Mouse (Mus musculus) gastrocnemius, adult 2 months (tissue): ENCODE measurements around the gene Ece1. TPM values are rescaled to one million over a fixed set of nuclear protein-coding genes. Genes with fewer than 3 reads are reported as not detected.

Experiments
- DNase-seq: peaks from one replicate; pipeline ENCODE4 v3.0.0; 2022
- H3K27ac ChIP-seq: fragments of 200-600 bp; 2 replicates; pipeline ENCODE4 v1.8.1; 2022; ENCODE audit warnings: mild to moderate bottlenecking
- H3K4me3 ChIP-seq: fragments of 200-600 bp; 2 replicates; pipeline ENCODE4 v1.8.1; 2022; ENCODE audit warnings: mild to moderate bottlenecking, moderate library complexity
- CTCF ChIP-seq: fragments of 200-600 bp; IDR thresholded peaks from 2 replicates; pipeline ENCODE4 v1.8.1; 2022; ENCODE audit warnings: antibody characterized with exemption, mild to moderate bottlenecking, moderate library complexity
- intact Hi-C: fragments of 180-260 bp; cut with DNase I; formaldehyde crosslinking; loops from one replicate; pipeline ENCODE4 v1.15.1; 2025
- total RNA-seq, 2 experiments: library from RNA; stranded (reverse); gene quantifications; 2 replicates each; pipeline ENCODE4 v1.2.3; 2021

Gene Ece1
- total RNA-seq, 2 experiments from 2014 or later: 61.6 to 103 TPM

DNA sequence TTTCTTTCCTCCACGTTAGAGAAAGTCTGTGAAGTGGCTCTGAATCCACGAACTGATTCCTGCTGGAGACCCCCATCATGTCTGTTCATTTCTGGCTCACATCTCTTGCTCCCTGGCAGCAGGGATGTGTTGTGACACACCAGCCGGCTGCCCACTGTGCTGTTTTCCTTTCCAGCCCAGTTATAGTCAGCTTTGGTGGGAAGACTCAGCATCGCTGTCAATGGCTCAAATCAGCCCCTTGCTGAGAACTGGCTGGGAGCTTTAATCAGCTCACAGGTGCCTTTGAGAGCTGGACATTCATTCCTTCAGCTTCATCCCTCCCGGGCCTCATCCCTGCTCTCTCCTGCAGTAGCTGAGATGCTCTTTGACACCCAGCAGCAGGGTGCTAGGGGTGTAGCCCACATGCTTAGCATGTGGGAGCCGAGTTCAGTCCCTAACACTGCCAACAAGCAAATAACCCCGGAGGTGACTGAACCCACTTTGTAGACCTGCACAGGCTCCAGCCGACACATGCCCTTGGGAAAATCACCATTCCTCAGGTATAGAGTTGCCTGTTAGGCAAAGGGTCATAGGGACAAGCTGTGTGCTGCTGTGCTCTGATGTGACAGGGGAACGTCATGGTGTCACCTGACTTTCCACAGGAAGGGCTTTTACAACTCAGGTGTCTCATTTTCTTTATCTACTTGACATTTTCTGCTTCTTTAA is 80.9 kb downstream of the Ece1 start:
- intact Hi-C loops: loop anchor here (2.0 kb wide), 1 partner anchor 80 kb away; the partner anchor contains the start of gene Ece1
- no peak for DNase-seq
- no peak for TF ChIP-seq CTCF
- H3K4me3 ChIP-seq: peak overlapping the region; percentile 3
- H3K27ac ChIP-seq: peak overlapping the region; percentile 97

DNA sequence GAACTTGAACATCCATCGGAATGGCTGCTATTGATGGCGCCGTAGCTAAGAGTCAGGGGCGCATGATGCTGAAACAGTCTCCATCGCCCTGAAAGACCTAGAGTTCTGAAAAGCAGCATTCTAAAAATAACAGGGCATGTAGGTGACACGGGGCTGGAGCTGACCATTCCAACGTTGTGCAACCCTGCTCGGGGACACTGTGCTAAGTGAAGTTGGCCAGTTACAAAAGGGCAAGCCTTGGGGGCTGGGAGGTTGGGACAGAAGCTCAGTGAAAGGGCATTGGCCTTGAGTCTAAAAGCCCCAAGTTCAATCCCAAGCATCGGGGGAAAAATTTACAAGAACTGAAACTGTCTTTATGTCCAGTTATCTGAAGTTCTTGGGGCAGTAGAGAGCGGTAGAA is 81.5 kb downstream of the Ece1 start:
- peak overlapping the region; percentile 97 for H3K27ac ChIP-seq
- DNase-seq: peak; percentile 88

DNA sequence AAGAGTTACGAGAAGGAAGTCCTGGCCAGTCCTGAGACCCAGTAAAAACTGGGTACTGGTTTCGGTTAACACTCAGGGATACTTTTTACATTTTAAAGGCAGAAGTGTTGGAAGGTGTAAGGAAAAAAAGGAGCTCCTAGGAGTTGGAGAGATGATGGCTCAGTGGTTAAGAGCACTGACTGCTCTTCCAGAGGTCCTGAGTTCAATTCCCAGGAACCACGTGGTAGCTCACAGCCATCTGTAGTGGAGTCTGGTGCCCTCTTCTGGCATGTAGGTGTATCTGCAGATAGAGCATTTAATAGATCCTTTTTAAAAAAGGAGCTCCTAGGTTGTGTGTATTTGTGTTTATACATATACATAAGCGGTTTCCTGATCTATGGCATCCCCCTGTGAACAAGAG is 83.3 kb downstream of the Ece1 start:
- DNase-seq: no peak
- H3K27ac ChIP-seq: 0 out of 2 replicates have a peak overlapping the region, but pooled peaks have one; percentile 97
- intact Hi-C loops: loop anchor here (2.0 to 5.0 kb wide), 2 partner anchors 33 to 89 kb away; no protein-coding TSS in a partner anchor
- H3K4me3 ChIP-seq: no peak overlapping the region
- TF ChIP-seq CTCF: peak; percentile 73

More for the DNA sequence above, 81.5 kb downstream of the Ece1 start:
- TF ChIP-seq CTCF: no peak
- peak overlapping the region; percentile 3; the same call in 1 of the 2 replicates for H3K4me3 ChIP-seq
- intact Hi-C loops: loop anchor here (2.0 kb wide), 1 partner anchor 81 kb away; the partner anchor contains the start of gene Ece1

DNA sequence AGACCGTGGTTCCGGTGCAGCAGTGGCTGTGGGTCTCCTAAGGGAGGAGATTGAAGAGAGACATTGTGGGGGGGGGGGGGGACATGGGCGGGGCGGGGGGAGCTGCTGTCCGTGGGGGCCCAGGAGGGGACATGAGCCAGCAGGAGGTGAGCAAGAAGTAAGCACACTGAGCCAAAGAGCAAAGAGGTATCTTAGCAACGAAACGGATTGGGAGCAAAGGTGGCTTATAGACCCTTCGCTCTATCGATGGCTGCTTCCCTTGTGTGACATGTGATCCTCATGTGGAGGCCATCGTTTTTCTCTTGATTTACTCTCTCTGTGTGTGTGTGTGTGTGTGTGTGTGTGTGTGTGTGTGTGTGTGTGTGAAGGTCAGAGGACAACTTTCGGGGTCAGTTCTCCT is 84.4 kb downstream of the Ece1 start:
- TF ChIP-seq CTCF: no peak
- intact Hi-C loops: loop anchor here (2.0 to 5.0 kb wide), 2 partner anchors 34 to 96 kb away; no protein-coding TSS in a partner anchor
- Histone ChIP-seq H3K4me3 (no peak overlapping the region), H3K27ac (no peak overlapping the region)
- no peak for DNase-seq

DNA sequence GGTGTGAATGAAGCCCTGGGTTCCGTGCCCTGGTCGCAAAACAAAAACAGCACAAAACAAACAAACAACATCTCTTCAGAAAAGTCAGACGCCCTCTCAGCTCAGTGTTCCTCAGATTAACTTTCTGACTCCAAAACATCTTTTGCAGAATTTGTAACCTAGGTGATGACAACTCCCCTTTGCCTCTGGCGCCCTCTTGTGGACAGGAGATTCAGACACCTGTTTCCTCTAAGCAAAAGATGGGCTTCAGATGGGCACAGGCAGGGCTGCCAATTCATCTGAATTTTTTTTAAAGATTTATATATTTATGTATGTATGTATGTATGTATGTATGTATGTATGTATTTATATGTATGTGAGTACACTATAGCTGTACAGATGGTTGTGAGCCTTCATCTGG is 90.8 kb downstream of the Ece1 start:
- peak; percentile 84 for DNase-seq
- peak; percentile 91 for TF ChIP-seq CTCF
- Histone ChIP-seq H3K4me3 (no peak overlapping the region), H3K27ac (no peak overlapping the region)
- intact Hi-C loops: loop anchor here (1.0 to 2.0 kb wide), 2 partner anchors 109 to 222 kb away; no protein-coding TSS in a partner anchor

DNA sequence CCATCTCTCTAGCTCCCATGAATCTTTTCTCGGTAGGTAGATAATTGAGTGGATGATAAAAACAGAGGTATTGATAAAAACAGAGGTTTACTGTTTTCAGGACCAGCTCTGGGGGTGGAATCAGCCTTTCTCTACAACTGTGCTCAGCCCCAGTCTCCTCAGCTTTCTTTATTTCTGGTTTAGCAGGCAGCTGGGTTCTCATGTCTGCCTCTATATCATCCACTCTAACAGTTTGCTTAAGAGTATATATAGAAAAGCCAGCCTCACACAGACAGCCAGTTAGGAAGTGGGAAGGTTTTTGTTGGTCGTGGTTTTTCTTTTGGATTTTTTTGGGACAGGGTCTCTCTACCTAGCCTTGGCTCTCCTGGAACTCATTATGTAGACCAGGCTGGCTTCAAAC is 92.1 kb downstream of the Ece1 start:
- H3K4me3 ChIP-seq: no peak overlapping the region
- H3K27ac ChIP-seq: peak overlapping the region; percentile 62
- no peak for TF ChIP-seq CTCF
- intact Hi-C loops: no loop called here
- DNase-seq: no peak

DNA sequence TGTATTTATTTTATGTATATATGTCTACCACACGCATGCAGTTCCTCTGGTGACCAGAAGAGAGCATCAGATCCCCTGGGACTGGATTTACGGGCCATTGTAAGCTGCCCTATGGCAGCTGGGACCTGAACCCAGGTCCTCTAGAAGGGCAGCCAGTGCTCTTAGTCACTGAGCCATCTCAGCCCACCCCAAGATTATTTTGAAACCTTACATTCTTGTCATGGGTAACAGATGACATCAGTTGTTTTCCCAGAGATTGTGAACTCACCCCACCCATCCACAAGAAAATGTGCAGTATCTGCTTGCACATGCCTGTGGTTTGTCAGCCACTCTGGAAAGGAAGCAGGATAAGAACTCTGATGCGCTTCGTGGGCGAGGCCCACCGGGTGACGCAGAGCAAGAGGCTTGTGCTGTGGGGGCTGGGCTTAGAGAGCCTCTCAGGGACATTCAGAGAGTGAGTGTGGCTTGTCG is 92.9 kb downstream of the Ece1 start:
- peak; percentile 80 for DNase-seq
- intact Hi-C loops: no loop called here
- H3K27ac ChIP-seq: peak overlapping the region; percentile 73

DNA sequence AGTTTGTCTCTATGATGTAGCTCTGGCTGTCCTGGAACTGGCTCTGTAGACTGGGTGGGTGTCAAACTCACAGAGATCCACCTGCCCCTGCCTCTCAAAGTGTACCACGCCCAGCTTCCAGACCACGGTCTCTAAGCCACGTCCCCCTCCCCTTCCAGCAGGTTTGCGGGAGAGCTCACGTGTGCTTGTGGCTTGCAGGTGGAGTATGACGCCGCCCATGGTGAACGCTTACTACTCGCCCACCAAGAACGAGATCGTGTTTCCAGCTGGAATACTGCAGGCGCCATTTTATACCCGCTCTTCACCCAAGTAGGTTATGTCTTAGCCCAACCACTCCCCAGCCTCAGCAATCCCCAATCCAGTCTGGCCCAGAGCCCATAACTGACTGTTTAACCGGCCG is 94.2 kb downstream of the Ece1 start:
- DNase-seq: peak; percentile 21
- Histone ChIP-seq H3K27ac (peak overlapping the region; percentile 31; the same call in 1 of the 2 replicates), H3K4me3 (no peak overlapping the region)
- no peak for TF ChIP-seq CTCF
- intact Hi-C loops: no loop called here

More for the DNA sequence above, 92.9 kb downstream of the Ece1 start:
- peak; percentile 57 for TF ChIP-seq CTCF
- H3K4me3 ChIP-seq: no peak overlapping the region

DNA sequence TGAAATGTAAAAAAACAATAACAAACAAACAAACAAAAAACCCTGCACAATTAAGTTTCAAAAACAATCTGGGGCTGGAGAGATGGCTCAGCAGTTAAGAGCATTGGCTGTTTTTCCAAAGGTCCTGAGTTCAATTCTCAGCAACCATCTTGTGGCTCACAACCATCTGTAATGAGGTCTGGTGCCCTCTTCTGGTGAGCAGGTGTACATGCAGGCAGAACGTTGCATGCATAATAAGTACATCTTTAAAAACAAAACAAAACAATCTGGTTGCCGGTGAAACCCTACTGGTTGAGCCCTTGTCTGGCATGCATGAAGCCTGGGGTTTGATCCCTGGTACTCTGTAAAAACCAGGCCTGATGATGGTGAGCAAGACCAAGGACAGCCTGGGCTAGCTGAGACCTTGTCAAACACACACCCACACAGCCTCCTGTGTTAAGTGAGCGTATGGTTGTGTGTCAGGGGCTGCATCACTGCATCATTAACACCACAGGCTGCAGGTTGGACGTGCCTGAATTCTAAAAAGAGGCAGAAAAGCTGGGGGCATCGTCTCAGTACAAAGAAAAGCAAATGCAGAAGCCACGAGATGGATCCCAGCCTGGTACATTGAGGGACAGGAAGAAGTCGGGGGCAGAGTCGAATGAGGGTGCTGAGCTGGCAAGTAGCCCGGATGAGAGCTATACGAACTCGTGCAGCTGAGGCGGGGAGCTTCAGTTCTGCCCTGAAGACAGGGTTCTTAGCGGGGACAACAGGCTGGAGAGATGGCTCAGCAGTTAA is 98.0 kb downstream of the Ece1 start:
- Histone ChIP-seq H3K27ac (no peak overlapping the region), H3K4me3 (no peak overlapping the region)
- peak; percentile 60 for TF ChIP-seq CTCF
- no peak for DNase-seq
- intact Hi-C loops: loop anchor here (10.0 kb wide), 2 partner anchors 145 to 195 kb away; no protein-coding TSS in a partner anchor

DNA sequence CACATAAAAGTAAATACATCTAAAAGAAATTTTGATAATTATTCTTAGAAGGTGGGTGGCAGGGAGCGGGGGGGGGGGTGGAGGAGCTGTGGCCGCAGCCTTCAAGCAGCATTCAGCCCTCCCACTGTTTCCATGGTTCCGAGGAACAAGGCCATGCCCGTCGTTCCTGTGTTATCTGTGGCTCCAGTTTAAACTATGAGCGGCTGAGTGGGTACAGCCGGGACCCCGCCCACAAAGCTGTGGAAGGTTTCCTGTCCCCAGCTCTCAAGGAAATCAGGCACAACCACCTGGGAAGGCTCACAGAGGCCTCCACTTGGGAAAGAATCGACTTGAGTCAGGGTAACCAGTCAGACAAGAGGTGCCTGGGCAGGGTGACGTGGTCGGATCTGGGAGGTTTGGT is 98.7 kb downstream of the Ece1 start:
- Histone ChIP-seq H3K4me3 (no peak overlapping the region), H3K27ac (no peak overlapping the region)
- no peak for DNase-seq
- intact Hi-C loops: loop anchor here (10.0 kb wide), 2 partner anchors 144 to 194 kb away; no protein-coding TSS in a partner anchor
- TF ChIP-seq CTCF: no peak

DNA sequence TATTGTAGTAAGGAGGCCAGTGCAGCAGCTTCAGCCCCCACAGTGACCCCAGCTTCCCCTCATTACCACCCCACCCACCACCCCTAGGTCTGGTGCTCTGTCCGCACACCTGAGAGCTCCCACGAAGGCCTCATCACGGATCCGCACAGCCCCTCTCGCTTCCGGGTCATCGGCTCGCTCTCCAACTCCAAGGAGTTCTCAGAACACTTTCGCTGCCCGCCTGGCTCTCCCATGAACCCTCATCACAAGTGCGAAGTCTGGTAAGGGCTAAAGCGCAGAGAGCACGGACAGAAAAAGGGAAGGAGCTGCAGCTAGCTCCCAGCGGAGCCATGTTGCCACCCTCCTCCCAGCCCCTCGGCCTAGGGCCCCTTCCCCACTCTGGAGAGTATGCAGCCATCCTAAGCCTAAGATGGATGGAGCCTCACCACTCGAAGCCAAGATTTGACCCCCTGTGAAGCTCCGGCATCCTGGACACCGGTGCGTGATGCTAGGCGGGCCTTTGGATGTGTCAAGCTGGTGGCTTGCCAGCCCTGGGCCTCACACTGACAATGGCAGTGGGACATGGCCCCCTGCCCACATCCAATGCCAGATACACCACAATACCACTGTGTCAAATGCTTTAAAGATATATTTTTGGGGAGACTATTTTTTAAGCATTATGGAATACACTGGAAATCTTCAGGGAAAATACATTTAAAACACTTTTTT is 100.8 kb downstream of the Ece1 start:
- DNase-seq: no peak
- intact Hi-C loops: loop anchor here (10.0 kb wide), 2 partner anchors 142 to 192 kb away; no protein-coding TSS in a partner anchor
- Histone ChIP-seq H3K4me3 (no peak overlapping the region), H3K27ac (no peak overlapping the region)
- no peak for TF ChIP-seq CTCF

DNA sequence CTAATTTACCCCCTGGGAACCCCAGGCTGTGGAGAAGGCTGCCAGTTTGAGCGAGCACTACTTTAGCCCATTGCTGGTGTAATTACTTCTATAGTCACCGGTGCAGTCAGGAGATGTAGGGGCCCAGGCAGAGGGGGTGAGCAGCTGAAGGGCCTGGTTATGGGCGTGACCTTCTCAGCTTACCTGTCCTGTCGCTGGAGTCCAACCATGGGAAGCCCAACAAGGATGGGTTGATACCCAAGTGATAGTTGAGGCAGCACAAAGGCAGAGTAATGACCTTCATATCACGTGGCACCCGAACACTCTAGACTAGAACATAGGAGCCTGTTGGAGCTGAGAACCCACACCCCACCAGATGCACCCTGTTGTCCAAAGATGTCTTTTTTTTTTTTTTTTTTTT is 101.4 kb downstream of the Ece1 start:
- no peak for DNase-seq
- Histone ChIP-seq H3K27ac (0 out of 2 replicates have a peak overlapping the region, but pooled peaks have one; percentile 12), H3K4me3 (no peak overlapping the region)
- intact Hi-C loops: loop anchor here (10.0 kb wide), 2 partner anchors 141 to 191 kb away; no protein-coding TSS in a partner anchor
- no peak for TF ChIP-seq CTCF
